Mouse (Mus musculus): ENCODE measurements around the gene Gfy. TPM values are rescaled to one million over a fixed set of nuclear protein-coding genes. Genes with fewer than 3 reads are reported as not detected.

Gfy gene
- polyA plus RNA-seq, 1 experiment = 1.2 TPM

DNA sequence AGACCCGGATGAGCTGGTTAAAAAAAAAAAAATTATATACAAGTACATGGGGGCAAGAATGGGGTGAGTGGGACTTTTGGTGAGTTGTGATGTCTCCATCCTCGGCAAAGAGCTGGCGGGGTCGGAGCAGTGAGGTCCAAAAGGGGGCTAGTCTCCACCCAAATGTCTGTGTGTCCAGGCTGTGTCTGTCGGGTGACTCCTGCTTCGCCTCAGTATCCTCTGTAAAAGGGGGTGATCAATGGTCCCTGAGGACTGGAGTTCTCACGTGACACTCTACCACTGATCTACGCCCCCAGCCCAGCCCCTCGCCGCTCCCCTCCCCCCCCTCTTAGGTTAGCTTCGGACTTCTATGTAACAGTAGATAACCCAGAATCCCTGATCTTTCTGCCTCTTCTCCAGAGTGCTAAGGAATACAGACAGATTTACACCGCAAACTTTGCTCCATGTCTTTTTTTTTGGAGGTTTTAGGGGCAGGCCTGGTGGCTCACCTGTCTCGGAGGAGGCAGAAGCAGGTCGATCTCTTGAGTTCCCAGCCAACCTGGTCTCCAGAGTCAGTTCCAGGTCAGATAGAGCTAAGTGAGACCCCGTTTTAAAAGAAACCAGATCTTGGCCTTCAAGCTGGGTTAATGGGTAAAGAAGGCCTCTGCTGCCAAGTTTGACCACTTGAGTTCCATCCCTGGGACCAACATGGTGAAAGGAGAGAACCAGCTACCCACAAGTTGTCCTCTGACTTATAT lies 49.4 kb downstream of the Gfy start:
- WGBS = 69% methylated on average over 15 of the region's 15 CpGs
- Histone ChIP-seq H3K4me3 (replicated peaks; ENCODE audit: control insufficient read depth, low read depth, low read length) (peak overlapping the region; percentile 9), H3K4me1 (ENCODE audit: control insufficient read depth, insufficient read depth, low read length) (peaks cover 3% of the 10 kb centered on the region; the same call in 1 of the 2 replicates), H3K27ac (ENCODE audit: control insufficient read depth, insufficient read depth, low read depth, low read length, poor library complexity) (no peak overlapping the region; the same call in 1 of the 2 replicates)
- no peak for TF ChIP-seq CTCF (IDR thresholded peaks at IDR 0.05; ENCODE audit: control insufficient read depth, insufficient read depth, low read length)
- no peak for TF ChIP-seq POLR2A (IDR thresholded peaks at IDR 0.05; ENCODE audit: borderline replicate concordance, control insufficient read depth, low read depth, low read length)

DNA sequence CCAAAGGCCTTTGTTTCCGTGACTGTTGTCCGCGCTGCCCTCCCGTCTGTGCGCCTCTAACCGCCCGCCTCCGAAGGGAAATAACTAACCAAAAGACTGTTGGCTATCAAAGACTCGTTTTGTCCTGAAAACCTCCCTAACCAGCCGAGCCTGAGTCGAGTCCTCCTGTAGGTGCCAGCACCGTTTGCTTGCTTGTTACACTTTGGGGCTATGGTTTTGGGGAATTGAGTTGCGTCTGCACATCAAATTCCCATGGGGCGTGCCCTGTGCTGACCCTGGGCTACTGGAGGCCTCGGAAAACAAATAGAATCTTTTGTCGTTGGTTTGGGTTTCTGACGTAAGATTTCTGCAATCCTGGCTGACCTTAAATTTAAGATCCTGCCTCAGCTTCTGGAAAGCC lies 50.1 kb downstream of the Gfy start:
- Histone ChIP-seq H3K27ac (ENCODE audit: control insufficient read depth, insufficient read depth, low read depth, low read length, poor library complexity) (peak overlapping the region; percentile 77), H3K4me1 (ENCODE audit: control insufficient read depth, insufficient read depth, low read length) (peaks cover 6% of the 10 kb centered on the region; the same call in 1 of the 2 replicates), H3K4me3 (replicated peaks; ENCODE audit: control insufficient read depth, low read depth, low read length) (peak overlapping the region; percentile 85)
- WGBS = under 1% methylated on average over 17 of the region's 17 CpGs
- no peak for TF ChIP-seq POLR2A (IDR thresholded peaks at IDR 0.05; ENCODE audit: borderline replicate concordance, control insufficient read depth, low read depth, low read length)
- TF ChIP-seq CTCF (IDR thresholded peaks at IDR 0.05; ENCODE audit: control insufficient read depth, insufficient read depth, low read length) = no peak

DNA sequence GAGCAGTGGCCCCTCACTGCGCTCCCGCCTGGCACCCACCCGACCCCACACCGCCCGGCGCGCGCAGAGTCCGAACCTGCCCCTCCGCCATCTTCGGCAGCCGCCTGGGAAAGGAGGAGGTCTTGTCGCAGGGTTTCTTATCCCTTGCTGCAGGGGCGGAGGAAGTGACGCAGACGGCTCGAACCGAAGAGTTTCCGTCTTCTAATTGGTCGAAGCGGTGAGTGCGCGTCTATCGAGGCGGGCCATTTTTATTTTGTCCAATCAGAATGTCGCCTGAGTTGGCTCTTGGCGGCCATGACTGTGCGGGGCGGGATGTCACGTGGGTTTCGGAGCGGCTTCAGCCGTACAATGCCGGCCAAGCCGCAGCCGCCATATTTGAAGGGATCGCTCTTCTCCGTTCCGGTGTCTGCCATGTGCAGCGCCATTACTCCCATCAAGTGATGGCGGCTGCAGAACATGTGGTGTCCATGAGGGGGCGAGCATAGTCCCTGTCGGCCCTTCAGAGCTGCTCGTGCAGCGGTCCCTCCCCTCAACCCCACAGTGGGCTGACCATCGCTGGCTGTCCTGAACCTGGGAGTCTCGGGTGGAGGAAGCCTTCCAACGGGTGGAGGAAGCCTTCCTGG lies 50.6 kb downstream of the Gfy start, which contains the start of gene Rpl13a:
Gene Rpl13a, minus strand, starts transcription at position 138 of the 623 bp plus-strand sequence.
- Histone ChIP-seq H3K4me3 (replicated peaks; ENCODE audit: control insufficient read depth, low read depth, low read length) (peak within 1 kb of the TSS; percentile 96), H3K27ac (ENCODE audit: control insufficient read depth, insufficient read depth, low read depth, low read length, poor library complexity) (peak within 1 kb of the TSS; percentile 91), H3K4me1 (ENCODE audit: control insufficient read depth, insufficient read depth, low read length) (peaks cover 6% of the 10 kb centered on the region; the same call in 1 of the 2 replicates)
- WGBS = under 1% methylated on average over 48 of the region's 48 CpGs
- TF ChIP-seq POLR2A (IDR thresholded peaks at IDR 0.05; ENCODE audit: borderline replicate concordance, control insufficient read depth, low read depth, low read length) = peak; percentile 93
- TF ChIP-seq CTCF (IDR thresholded peaks at IDR 0.05; ENCODE audit: control insufficient read depth, insufficient read depth, low read length) = peak; percentile 73

DNA sequence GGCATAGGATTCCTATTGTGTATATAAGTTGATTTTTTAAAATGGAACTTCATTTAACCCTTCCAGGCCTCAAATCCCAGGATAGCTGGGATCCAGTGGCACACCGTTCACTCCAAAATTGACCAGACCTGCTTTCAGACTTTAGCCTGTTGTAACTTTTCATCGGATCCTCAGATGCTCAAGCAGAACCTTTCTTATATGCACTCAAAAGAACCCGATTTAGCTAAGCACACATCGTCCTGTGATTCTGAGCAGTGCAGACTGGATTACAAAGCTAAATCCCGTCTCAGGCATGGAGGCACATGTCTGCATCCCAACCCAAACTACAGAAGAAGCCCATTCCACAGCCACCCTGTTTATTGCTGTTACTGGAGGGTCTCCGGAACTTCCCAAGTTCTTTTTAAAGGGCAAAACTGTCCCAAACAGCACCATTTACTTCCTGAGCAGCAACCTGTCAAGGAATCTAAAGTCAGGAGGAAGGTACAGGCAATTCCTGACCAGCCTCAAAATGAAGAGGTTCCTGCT lies 51.6 kb downstream of the Gfy start:
- Histone ChIP-seq H3K4me3 (replicated peaks; ENCODE audit: control insufficient read depth, low read depth, low read length) (peak overlapping the region; percentile 96), H3K4me1 (ENCODE audit: control insufficient read depth, insufficient read depth, low read length) (peaks cover 8% of the 10 kb centered on the region; the same call in 1 of the 2 replicates), H3K27ac (ENCODE audit: control insufficient read depth, insufficient read depth, low read depth, low read length, poor library complexity) (peak overlapping the region; percentile 91; the same call in 1 of the 2 replicates)
- no peak for TF ChIP-seq CTCF (IDR thresholded peaks at IDR 0.05; ENCODE audit: control insufficient read depth, insufficient read depth, low read length)
- TF ChIP-seq POLR2A (IDR thresholded peaks at IDR 0.05; ENCODE audit: borderline replicate concordance, control insufficient read depth, low read depth, low read length) = no peak
- under 1% methylated on average over 6 of the region's 6 CpGs for WGBS

DNA sequence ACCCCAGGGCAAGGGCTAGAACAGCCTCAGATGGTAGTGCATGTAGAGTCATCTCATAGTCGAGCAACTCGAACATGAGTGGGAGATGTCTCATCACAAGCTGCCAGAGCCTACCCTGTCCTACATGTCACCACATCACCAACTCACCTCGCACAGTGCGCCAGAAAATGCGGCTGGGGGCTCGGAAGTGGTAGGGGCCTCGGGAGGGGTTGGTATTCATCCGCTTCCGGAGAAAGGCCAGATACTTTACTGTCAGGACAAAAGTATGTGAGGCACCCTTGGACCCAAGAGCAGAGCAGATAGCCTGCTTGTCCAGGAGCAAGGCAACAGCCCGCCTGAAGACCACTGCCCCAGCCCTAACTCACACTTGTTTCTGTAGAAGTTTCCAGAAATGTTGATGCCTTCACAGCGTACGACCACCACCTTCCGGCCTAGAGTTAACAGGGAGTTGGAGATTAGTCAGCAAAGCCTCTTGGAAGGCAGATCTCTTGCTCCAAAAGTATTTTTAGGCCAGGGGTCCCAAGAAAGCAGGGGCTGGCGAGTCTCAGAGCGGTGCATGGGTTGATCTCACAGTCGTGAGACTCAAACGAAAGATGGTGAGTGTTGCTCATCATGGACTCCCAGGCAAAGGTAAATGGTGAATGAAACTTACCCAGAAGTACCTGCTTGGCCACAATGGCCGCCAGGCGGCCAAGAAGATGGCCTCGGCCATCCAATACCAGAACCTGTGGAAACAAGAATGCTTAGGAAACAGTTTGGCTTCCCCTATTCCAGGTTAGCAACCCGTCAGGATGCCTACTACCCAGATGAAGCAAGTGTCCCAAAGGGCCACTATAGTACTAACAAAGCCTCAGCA lies 52.3 kb downstream of the Gfy start:
- WGBS = 48% methylated on average over 21 of the region's 21 CpGs
- TF ChIP-seq CTCF (IDR thresholded peaks at IDR 0.05; ENCODE audit: control insufficient read depth, insufficient read depth, low read length) = no peak
- no peak for TF ChIP-seq POLR2A (IDR thresholded peaks at IDR 0.05; ENCODE audit: borderline replicate concordance, control insufficient read depth, low read depth, low read length)
- Histone ChIP-seq H3K4me3 (replicated peaks; ENCODE audit: control insufficient read depth, low read depth, low read length) (peak overlapping the region; percentile 96), H3K27ac (ENCODE audit: control insufficient read depth, insufficient read depth, low read depth, low read length, poor library complexity) (peak overlapping the region; percentile 17; the same call in 1 of the 2 replicates), H3K4me1 (ENCODE audit: control insufficient read depth, insufficient read depth, low read length) (peaks cover 9% of the 10 kb centered on the region; the same call in 1 of the 2 replicates)

Other genes starting within 250 kb of the Gfy start
- not detected in 2 replicates for gene Tsks, start 236.4 kb downstream of the Gfy start, polyA plus RNA-seq (2011; ENCODE audit: insufficient read depth, insufficient read length, low replicate concordance, missing spikeins)
- gene Cpt1c, start 204.7 kb downstream of the Gfy start, polyA plus RNA-seq (2011; ENCODE audit: insufficient read depth, insufficient read length, low replicate concordance, missing spikeins) = 6.5 TPM in 2 replicates
- gene Prmt1, start 193.0 kb downstream of the Gfy start, polyA plus RNA-seq (2011; ENCODE audit: insufficient read depth, insufficient read length, low replicate concordance, missing spikeins) = 192 and 337 TPM in 2 replicates
- 71.4 and 165 TPM in 2 replicates for gene Irf3, start 181.9 kb downstream of the Gfy start, polyA plus RNA-seq (2011; ENCODE audit: insufficient read depth, insufficient read length, low replicate concordance, missing spikeins)
- gene Bcl2l12, start 180.9 kb downstream of the Gfy start, polyA plus RNA-seq (2011; ENCODE audit: insufficient read depth, insufficient read length, low replicate concordance, missing spikeins) = 28.9 and 40.8 TPM in 2 replicates
- gene Scaf1, start 163.2 kb downstream of the Gfy start, polyA plus RNA-seq (2011; ENCODE audit: insufficient read depth, insufficient read length, low replicate concordance, missing spikeins) = 45.6 and 72.1 TPM in 2 replicates
- gene Rras, start 161.6 kb downstream of the Gfy start, polyA plus RNA-seq (2011; ENCODE audit: insufficient read depth, insufficient read length, low replicate concordance, missing spikeins) = 11.0 and 14.9 TPM in 2 replicates
- 8.6 and 14.3 TPM in 2 replicates for gene Prr12, start 126.7 kb downstream of the Gfy start, polyA plus RNA-seq (2011; ENCODE audit: insufficient read depth, insufficient read length, low replicate concordance, missing spikeins)
- gene Nosip, start 117.1 kb downstream of the Gfy start, polyA plus RNA-seq (2011; ENCODE audit: insufficient read depth, insufficient read length, low replicate concordance, missing spikeins) = 31.8 and 44.8 TPM in 2 replicates
- 13.8 and 18.2 TPM in 2 replicates for gene Prrg2, start 116.9 kb downstream of the Gfy start, polyA plus RNA-seq (2011; ENCODE audit: insufficient read depth, insufficient read length, low replicate concordance, missing spikeins)
- gene Rcn3, start 87.3 kb downstream of the Gfy start, polyA plus RNA-seq (2011; ENCODE audit: insufficient read depth, insufficient read length, low replicate concordance, missing spikeins) = 10.6 and 16.0 TPM in 2 replicates
- gene Fcgrt, start 75.7 kb downstream of the Gfy start, polyA plus RNA-seq (2011; ENCODE audit: insufficient read depth, insufficient read length, low replicate concordance, missing spikeins) = 13.9 and 19.1 TPM in 2 replicates
- gene Rps11, start 55.1 kb downstream of the Gfy start, polyA plus RNA-seq (2011; ENCODE audit: insufficient read depth, insufficient read length, low replicate concordance, missing spikeins) = 982 and 1,240 TPM in 2 replicates
- gene Rpl13a, start 50.8 kb downstream of the Gfy start, polyA plus RNA-seq (2011; ENCODE audit: insufficient read depth, insufficient read length, low replicate concordance, missing spikeins) = 2,527 and 4,441 TPM in 2 replicates
- gene Gm45713, start 43.3 kb downstream of the Gfy start, polyA plus RNA-seq (2011; ENCODE audit: insufficient read depth, insufficient read length, low replicate concordance, missing spikeins) = not detected in 2 replicates
- gene Flt3l, start 43.1 kb downstream of the Gfy start, polyA plus RNA-seq (2011; ENCODE audit: insufficient read depth, insufficient read length, low replicate concordance, missing spikeins) = 32.5 and 85.0 TPM in 2 replicates
- 39.2 and 92.4 TPM in 2 replicates for gene Pih1d1, start 25.3 kb downstream of the Gfy start, polyA plus RNA-seq (2011; ENCODE audit: insufficient read depth, insufficient read length, low replicate concordance, missing spikeins)
- gene Aldh16a1, start 25.0 kb downstream of the Gfy start, polyA plus RNA-seq (2011; ENCODE audit: insufficient read depth, insufficient read length, low replicate concordance, missing spikeins) = 49.6 and 113 TPM in 2 replicates
- 1.3 TPM in 1 of 2 replicates, not detected in the other for gene Slc17a7, start 15.6 kb downstream of the Gfy start, polyA plus RNA-seq (2011; ENCODE audit: insufficient read depth, insufficient read length, low replicate concordance, missing spikeins)
- gene Pth2, start 1.4 kb upstream of the Gfy start, polyA plus RNA-seq (2011; ENCODE audit: insufficient read depth, insufficient read length, low replicate concordance, missing spikeins) = not detected in 2 replicates
- not detected in 2 replicates for gene Ccdc155, start 25.3 kb upstream of the Gfy start, polyA plus RNA-seq (2011; ENCODE audit: insufficient read depth, insufficient read length, low replicate concordance, missing spikeins)
- 1.5 TPM in 1 of 2 replicates, not detected in the other for gene Dkkl1, start 32.6 kb upstream of the Gfy start, polyA plus RNA-seq (2011; ENCODE audit: insufficient read depth, insufficient read length, low replicate concordance, missing spikeins)
- gene Tead2, start 36.2 kb upstream of the Gfy start, polyA plus RNA-seq (2011; ENCODE audit: insufficient read depth, insufficient read length, low replicate concordance, missing spikeins) = 5.0 and 10.9 TPM in 2 replicates
- gene Cd37, start 59.5 kb upstream of the Gfy start, polyA plus RNA-seq (2011; ENCODE audit: insufficient read depth, insufficient read length, low replicate concordance, missing spikeins) = 214 and 405 TPM in 2 replicates
- not detected in 2 replicates for gene Slc6a16, start 61.5 kb upstream of the Gfy start, polyA plus RNA-seq (2011; ENCODE audit: insufficient read depth, insufficient read length, low replicate concordance, missing spikeins)
- not detected in 2 replicates for gene Slc6a21, start 97.9 kb upstream of the Gfy start, polyA plus RNA-seq (2011; ENCODE audit: insufficient read depth, insufficient read length, low replicate concordance, missing spikeins)
- gene Trpm4, start 154.2 kb upstream of the Gfy start, polyA plus RNA-seq (2011; ENCODE audit: insufficient read depth, insufficient read length, low replicate concordance, missing spikeins) = 2.6 and 3.9 TPM in 2 replicates
- 1.5 and 1.7 TPM in 2 replicates for gene Hrc, start 155.7 kb upstream of the Gfy start, polyA plus RNA-seq (2011; ENCODE audit: insufficient read depth, insufficient read length, low replicate concordance, missing spikeins)
- gene Ppfia3, start 187.4 kb upstream of the Gfy start, polyA plus RNA-seq (2011; ENCODE audit: insufficient read depth, insufficient read length, low replicate concordance, missing spikeins) = not detected in 2 replicates
- not detected in 2 replicates for gene Lin7b, start 191.0 kb upstream of the Gfy start, polyA plus RNA-seq (2011; ENCODE audit: insufficient read depth, insufficient read length, low replicate concordance, missing spikeins)
- gene Snrnp70, start 216.2 kb upstream of the Gfy start, polyA plus RNA-seq (2011; ENCODE audit: insufficient read depth, insufficient read length, low replicate concordance, missing spikeins) = 753 and 781 TPM in 2 replicates
- gene Kcna7, start 226.1 kb upstream of the Gfy start, polyA plus RNA-seq (2011; ENCODE audit: insufficient read depth, insufficient read length, low replicate concordance, missing spikeins) = not detected in 2 replicates
- gene Ntf5, start 234.1 kb upstream of the Gfy start, polyA plus RNA-seq (2011; ENCODE audit: insufficient read depth, insufficient read length, low replicate concordance, missing spikeins) = 1.8 TPM in 1 of 2 replicates, not detected in the other
- not detected in 2 replicates for gene Lhb, start 241.3 kb upstream of the Gfy start, polyA plus RNA-seq (2011; ENCODE audit: insufficient read depth, insufficient read length, low replicate concordance, missing spikeins)

All from bone marrow, adult 2 months (tissue).